Mouse (Mus musculus) left cerebral cortex, adult 9 months (tissue): ENCODE measurements around the gene Pex11b.
"Not testable (repeated sequence)": the region's sequence is repeated elsewhere in the genome, so short reads cannot be mapped to it uniquely, and the experiment has no call there.

Experiments used
- DNase-seq, 2 experiments: peaks; one replicate each; pipeline ENCODE4 v3.0.0; 2022; ENCODE audit warnings: low spot score in 2 of 2

The Pex11b gene

DNA sequence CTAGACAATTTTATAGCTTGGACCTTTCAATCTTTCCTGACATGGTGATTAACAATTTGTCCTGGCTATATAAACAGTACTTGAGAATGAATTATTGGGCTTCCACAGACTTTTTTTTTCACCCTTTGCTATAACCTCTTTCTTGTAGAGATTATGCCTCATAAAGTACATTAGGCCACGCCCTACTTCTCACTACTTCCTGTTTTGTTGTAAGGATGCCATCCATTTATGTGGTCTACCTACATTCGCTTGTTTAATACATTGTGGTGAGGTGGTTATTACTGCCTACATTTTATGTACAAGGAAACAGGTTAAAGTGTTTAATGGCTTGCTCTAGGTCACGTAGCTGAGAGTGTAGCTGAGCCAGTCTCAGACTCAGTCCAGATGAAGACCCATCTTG lies 40.0 kb downstream of the Pex11b start:
- DNase-seq = no peak

DNA sequence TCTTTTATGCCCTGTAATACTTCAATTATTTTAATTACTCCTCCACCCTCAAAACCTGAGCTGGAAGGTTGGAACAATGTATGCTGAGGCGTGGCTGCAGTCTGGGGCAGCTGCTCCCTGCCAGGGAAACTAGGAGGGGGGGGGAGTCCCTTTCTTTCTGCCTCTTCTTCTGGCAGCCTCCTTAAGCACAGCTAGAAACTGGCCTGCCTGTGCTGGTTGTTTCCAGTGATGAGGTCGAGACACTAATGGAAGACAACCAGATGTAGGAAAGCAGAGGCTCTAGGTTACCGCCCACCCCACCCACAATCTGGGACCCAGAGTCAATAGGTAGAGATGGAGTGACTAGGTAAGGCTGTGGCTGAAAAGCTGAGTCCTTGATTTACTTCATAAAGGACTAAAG lies 40.5 kb downstream of the Pex11b start:
- DNase-seq = no peak

GRCm38 (mm10) chr3:96678456-96678855 lies 43.3 kb downstream of the Pex11b start:
- DNase-seq = no peak

DNA sequence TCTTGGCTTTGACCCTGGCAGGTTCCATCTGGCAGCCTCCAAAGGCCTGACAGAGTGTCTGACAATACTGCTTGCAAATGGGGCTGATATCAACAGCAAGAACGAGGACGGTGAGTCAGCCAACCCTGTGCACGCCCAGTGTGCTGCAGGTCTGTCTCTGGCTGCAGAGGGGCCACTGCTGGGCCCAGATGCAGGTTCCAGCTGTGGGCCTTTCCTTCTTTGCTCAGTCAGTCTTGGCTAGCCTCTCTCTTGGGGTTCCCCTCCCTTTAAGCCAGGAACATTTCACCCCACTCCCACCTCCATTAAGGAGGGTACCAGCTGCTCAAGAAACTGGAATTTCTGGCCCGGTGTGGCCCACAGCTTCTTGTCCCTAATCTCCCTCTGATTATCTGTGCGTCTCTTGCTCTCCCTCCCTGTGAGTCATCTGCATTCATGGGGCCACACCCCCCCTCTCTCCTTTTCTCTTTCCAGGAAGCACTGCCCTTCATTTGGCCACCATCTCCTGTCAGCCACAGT lies 44.0 kb downstream of the Pex11b start:
- DNase-seq = no peak

GRCm38 (mm10) chr3:96680269-96680956 lies 45.2 kb downstream of the Pex11b start:
- DNase-seq = no peak

DNA sequence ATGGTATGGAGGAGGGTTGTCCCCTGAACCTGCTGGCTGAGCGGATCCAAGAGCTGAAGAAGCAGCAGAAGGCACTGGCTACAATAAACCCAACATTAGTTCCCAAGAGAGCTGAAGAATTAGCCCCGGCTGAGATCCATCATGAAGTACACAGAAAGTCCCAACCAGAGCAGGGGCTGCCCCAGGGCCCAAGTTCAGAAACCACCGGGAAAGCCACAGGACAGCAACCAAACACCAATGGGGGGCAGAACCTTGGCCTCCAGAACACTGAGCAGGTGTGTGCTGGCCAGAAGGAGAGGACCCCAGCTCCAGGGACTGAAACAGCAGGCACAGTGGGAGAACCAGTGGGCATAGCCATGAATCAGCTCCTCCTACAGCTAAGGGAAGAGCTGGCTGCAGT lies 48.3 kb downstream of the Pex11b start:
- no peak for DNase-seq

- no peak for DNase-seq
Measured at GRCm38 (mm10) chr3:96684151-96684821, 49.1 kb downstream of the Pex11b start.

- no peak for DNase-seq
Measured at GRCm38 (mm10) chr3:96684822-96685156, 49.6 kb downstream of the Pex11b start.

DNA sequence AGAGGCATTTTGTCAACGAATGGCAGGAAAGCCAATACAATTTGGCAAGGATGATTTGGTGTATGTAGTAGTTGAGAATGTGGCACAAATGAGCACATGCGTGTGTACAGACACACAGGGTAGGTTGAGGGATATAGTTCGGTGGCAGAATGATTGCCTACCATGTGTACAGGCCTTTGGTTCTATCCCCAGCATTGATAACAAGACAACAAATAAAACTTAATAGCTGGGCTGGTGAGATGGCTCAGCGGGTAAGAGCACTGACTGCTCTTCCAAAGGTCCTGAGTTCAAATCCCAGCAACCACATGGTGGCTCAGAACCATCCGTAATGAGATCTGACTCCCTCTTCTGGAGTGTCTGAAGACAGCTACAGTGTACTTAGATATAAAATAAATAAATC lies 50.9 kb downstream of the Pex11b start:
- not testable (repeated sequence) for DNase-seq

DNA sequence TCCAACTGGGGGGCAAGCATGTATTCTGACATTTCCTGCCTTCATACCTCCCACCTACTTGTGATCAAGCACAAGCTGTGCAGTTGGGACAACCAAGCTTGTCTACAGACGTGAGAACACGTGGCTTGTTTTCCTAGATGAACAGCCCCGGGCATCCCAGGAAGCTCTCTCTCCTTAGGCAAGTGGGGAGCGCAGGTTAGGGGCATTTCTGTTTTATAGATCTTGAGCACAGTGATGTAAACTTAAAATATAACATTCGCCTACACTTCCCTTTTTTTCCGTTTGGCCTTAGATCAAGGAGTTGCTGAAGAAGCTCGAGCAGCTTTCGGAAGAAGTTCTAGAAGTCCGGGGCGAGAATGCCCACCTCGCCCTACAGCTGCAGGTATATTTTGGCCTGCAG lies 53.7 kb downstream of the Pex11b start:
- no peak for DNase-seq

DNA sequence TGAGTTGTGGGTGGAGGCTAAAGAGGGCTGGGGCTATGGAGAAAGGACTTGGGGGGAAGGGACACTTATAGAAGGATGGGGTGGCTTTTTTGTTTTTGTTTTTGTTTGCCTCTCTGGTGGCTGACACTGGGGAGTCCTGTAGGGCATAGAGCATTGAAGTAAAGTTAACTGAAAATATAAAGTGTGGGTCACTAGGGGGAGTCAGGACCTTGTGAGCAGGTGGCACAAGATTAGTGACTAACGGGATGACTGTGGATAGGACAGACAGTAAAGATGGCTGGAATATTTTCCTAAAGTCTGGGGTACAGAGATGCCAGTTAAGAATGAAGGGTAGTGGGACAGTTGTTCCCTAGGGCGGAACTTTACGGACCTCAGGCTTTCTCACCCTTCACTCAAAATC lies 55.1 kb downstream of the Pex11b start:
- DNase-seq = no peak

DNA sequence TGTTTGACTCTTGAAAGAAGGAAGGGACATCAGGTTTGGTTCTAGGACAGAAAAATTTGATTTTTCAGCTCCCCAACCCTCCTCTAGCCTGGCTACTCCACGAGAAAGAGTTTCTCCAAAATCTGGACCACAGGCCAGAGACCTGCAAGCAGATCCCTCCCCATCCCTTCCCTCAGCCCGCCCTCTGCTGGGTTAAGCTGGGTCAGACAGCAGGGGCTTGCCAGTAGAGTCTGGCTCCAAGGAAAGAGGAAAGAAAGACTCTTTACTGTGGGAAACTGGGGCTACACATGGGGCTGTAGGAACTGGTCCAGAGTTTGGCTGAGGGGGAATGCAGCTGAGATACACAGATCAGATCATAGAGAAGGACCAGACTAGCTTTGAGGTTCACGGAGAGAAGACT lies 57.3 kb downstream of the Pex11b start:
- no peak for DNase-seq

DNA sequence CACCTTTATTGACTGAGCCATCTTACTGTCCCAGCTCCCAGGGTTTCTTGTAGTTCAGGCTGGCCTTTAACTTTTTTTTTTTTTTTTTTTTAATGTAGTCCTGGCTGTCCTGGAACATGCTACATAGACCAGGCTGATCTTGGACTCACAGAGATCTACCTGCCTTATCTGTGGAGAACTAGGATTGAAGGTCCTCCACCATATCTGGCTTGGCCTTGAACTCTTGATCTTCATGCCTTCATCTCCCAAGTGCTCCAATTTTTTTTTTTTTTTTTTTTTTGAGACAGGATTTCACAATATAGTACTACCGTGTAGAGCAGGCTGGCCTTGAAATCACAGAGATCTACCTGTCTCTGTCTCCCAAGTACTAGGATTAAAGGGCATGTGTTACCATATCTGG lies 58.4 kb downstream of the Pex11b start:
- DNase-seq = no peak
